Mouse (Mus musculus) liver, embryonic 16.5 days (tissue): ENCODE results near the gene C2cd2l. TPM values are rescaled to one million over a fixed set of nuclear protein-coding genes. Genes with fewer than 3 reads are reported as not detected.
"Not testable (repeated sequence)": the region's sequence is repeated elsewhere in the genome, so short reads cannot be mapped to it uniquely, and the experiment has no call there.

Experiments used
- ATAC-seq: fragments of 200-750 bp; cut with Nextera tagmentation; 2 replicates; pipeline ENCODE4 v1.8.0; 2017; ENCODE audit warnings: low read depth, mild to moderate bottlenecking, moderate number of reproducible peaks, moderate library complexity
- H3K27ac ChIP-seq: fragments of 300-500 bp; sonication (generic); 2 replicates; pipeline ENCODE4 v1.5.1; 2014; ENCODE audit warnings: mild to moderate bottlenecking, low read length
- H3K27me3 ChIP-seq: fragments of 300-500 bp; sonication (generic); 2 replicates; pipeline ENCODE4 v1.6.1; 2014; ENCODE audit warnings: low read depth, low read length, mixed read lengths; ENCODE audit not compliant: control insufficient read depth, insufficient read depth
- H3K36me3 ChIP-seq: fragments of 300-500 bp; sonication (generic); 2 replicates; pipeline ENCODE4 v1.6.1; 2014; ENCODE audit warnings: mild to moderate bottlenecking; ENCODE audit not compliant: control insufficient read depth, insufficient read depth
- H3K4me1 ChIP-seq: fragments of 300-500 bp; sonication (generic); 2 replicates; pipeline ENCODE4 v1.6.1; 2014; ENCODE audit warnings: low read depth, low read length, mixed read lengths; ENCODE audit not compliant: control insufficient read depth
- H3K4me2 ChIP-seq: fragments of 300-500 bp; sonication (generic); 2 replicates; pipeline ENCODE4 v1.6.1; 2014; ENCODE audit warnings: low read depth, low read length, mixed read lengths
- H3K4me3 ChIP-seq: fragments of 300-500 bp; sonication (generic); 2 replicates; pipeline ENCODE4 v1.5.1; 2014; ENCODE audit warnings: low read depth, mild to moderate bottlenecking, low read length
- H3K9ac ChIP-seq: fragments of 300-500 bp; sonication (generic); 2 replicates; pipeline ENCODE4 v1.6.1; 2014; ENCODE audit warnings: low read depth, low read length
- H3K9me3 ChIP-seq: fragments of 300-500 bp; sonication (generic); replicated peaks from 2 replicates; pipeline ENCODE4 v1.6.1; 2016; ENCODE audit warnings: low read length; ENCODE audit not compliant: control insufficient read depth
- WGBS: fragments of 180-500 bp; shearing (Covaris S2); extraction: QIAGEN DNeasy Blood & Tissue Kit; methylation state at CpG from one replicate; pipeline ENCODE4 v1.1.7; 2014; ENCODE audit not compliant: insufficient replicate concordance; 5-methylcytosine and 5-hydroxymethylcytosine counted together
- polyA plus RNA-seq: library from polyadenylated mRNA; unstranded; fragments of >200 nt; fragmentation: Nextera tagmentation; extraction: Ambion mirVana; gene quantifications from 2 replicates; pipeline ENCODE4 v1.2.1, GENCODE M21; 2015

C2cd2l gene
- polyA plus RNA-seq, 1 experiment from 2014 or later: 7.8 TPM

DNA sequence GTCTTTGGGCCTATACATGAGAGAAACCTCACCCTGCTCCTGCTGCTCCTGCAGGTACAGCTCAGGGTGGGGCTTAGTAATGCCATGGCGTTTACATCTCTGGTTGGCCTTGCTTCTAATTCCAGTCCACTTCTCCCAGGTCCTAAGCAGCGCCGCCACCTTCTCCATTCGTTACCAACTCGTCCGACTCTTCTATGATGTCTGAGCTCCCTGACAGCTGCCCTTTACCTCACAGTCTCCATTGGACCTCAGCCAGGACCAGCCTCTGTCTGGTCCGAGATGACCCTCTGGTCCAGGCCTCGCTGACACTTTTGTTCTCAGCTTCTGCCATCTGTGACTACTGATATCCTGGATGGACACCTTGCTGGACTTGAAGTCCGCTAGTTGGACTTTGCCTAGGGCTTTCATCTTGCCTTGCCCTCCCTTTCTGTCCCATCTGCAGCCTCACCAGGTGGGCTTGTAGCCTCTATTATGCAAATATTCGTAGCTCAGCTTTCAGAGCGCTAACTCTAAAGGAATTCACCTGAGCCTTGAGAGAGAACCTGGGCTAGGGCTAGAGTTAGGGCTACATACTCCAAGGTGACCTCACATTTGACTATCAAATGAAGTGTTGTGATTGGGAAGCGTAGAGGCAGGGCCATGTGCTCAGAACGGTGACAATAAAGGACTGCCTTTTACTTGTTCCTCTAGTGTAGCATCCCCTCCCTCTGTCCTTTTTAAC lies 13.0 kb upstream of the C2cd2l start:
- ATAC-seq: no peak
- peak overlapping the region; percentile 61 for H3K4me2 ChIP-seq
- peaks cover 54% of the 10 kb centered on the region for H3K36me3 ChIP-seq

DNA sequence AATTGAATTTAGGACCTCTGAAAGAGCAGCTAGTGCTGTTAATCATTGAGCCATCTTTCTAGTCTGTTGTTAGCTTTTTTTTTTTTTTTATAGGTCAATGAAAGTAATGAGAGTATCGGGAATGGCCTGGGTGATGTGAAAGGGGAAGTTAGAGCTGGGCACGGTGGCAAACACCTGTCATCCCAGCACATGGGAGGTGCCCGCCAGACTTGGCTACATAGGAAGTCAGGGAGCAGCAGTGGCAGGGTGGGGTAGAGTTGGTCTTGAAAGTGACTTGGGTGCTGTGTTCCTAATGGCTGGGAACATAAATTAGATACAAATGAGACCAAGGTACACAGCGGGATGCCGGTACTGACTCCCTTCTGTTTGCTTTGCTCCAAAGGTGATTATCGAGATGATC lies 10.7 kb upstream of the C2cd2l start:
- Histone ChIP-seq H3K36me3 (peaks cover 35% of the 10 kb centered on the region), H3K4me2 (no peak overlapping the region), H3K9me3 (no peaks in the 10 kb centered on the region), H3K27ac (no peak overlapping the region), H3K27me3 (no peaks in the 10 kb centered on the region), H3K9ac (no peak overlapping the region), H3K4me3 (no peak overlapping the region), H3K4me1 (peaks cover 28% of the 10 kb centered on the region)
- ATAC-seq: no peak
- WGBS: 81% methylated on average over 6 of the region's 6 CpGs

More for the DNA sequence above, 13.0 kb upstream of the C2cd2l start:
- Histone ChIP-seq H3K27me3 (no peaks in the 10 kb centered on the region), H3K9ac (peak overlapping the region; percentile 52), H3K4me3 (peak overlapping the region; percentile 59), H3K9me3 (no peaks in the 10 kb centered on the region), H3K27ac (peak overlapping the region; percentile 88), H3K4me1 (peaks cover 28% of the 10 kb centered on the region)
- 93% methylated on average over 13 of the region's 13 CpGs for WGBS

- H3K27ac ChIP-seq: 0 out of 2 replicates have a peak overlapping the region, but pooled peaks have one; percentile 4
- ATAC-seq: no peak
- 86% methylated on average over 5 of the region's 5 CpGs for WGBS
These were observed 7.8 kb upstream of the C2cd2l start for GRCm38 (mm10) chr9:44327926-44328325.

DNA sequence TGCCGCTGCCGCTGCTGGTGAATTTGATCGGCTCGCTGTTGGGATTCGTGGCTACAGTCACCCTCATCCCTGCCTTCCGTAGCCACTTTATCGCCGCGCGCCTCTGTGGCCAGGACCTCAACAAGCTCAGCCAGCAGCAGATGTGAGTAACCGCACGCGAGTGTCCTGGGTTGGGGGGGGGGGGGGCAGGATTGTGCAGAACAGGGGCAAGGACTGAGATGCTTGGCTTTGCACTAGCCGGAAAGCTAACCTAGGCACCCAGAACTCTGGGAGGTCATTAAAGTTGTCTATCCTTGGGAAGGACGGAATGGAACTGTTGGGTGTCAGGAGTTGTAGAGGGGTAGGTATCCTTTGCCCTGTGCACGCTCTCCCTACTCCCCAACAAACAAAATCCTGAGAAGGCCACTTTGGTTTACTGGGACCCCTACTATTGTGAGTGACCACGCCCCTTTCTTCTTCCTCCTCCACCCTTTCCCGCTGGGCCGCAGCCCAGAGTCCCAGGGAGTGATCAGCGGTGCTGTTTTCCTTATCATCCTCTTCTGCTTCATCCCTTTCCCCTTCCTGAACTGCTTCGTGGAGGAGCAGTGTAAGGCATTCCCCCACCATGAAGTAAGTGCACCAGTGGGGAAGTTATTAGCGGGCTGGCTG lies 7.1 kb upstream of the C2cd2l start:
- Histone ChIP-seq H3K4me2 (peak overlapping the region; percentile 84), H3K27me3 (no peaks in the 10 kb centered on the region), H3K9me3 (no peaks in the 10 kb centered on the region), H3K4me3 (peak overlapping the region; percentile 72), H3K27ac (peak overlapping the region; percentile 73), H3K9ac (peak overlapping the region; percentile 86), H3K4me1 (peaks cover 18% of the 10 kb centered on the region), H3K36me3 (peaks cover 16% of the 10 kb centered on the region)
- WGBS: under 1% methylated on average over 22 of the region's 22 CpGs
- ATAC-seq: peak; percentile 37

More at GRCm38 (mm10) chr9:44327926-44328325, 7.8 kb upstream of the C2cd2l start:
- H3K36me3 ChIP-seq: peaks cover 21% of the 10 kb centered on the region
- no peaks in the 10 kb centered on the region for H3K9me3 ChIP-seq
- H3K4me2 ChIP-seq: peak overlapping the region; percentile 84
- peak overlapping the region; percentile 72 for H3K4me3 ChIP-seq
- no peaks in the 10 kb centered on the region for H3K27me3 ChIP-seq
- H3K4me1 ChIP-seq: peaks cover 19% of the 10 kb centered on the region
- H3K9ac ChIP-seq: peak overlapping the region; percentile 86; the same call in 1 of the 2 replicates

DNA sequence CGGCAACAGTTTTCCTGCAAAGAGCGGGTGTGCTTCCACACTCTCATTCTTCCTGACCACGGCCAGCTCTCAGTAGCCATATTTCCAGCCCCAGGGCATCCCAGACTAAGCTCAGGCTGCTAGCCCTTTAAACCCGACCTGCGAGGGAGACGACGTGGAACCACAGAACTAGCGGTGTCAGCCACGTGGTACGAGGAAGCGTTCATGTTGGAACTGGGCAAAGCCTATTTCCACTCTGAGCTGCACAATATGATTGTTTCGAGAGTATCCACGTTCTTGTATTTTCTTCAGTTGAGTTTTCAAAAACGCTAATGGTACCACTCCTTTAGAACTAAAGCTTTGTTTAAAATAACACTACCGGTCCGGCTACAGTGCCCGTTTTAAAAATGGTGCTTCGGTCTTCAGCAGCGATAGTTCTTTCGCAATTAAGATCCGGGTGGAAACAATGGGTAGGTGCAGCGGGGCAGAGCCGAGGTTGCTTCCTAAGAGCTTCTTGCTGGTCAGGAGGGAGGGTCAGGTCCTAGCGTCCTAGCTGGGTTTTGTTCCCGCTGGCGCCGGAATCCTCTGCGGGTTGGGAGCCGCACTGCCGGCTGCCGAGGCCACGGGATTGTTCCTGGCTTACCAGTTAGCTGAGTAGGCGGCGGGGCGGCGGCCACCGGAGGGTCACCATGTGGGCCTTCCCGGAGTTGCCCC lies 6.4 kb upstream of the C2cd2l start:
- Histone ChIP-seq H3K9ac (peak overlapping the region; percentile 86), H3K9me3 (no peaks in the 10 kb centered on the region), H3K4me1 (peaks cover 18% of the 10 kb centered on the region), H3K27me3 (no peaks in the 10 kb centered on the region), H3K36me3 (peaks cover 10% of the 10 kb centered on the region; the same call in 1 of the 2 replicates), H3K4me3 (peak overlapping the region; percentile 72), H3K27ac (peak overlapping the region; percentile 73), H3K4me2 (peak overlapping the region; percentile 84)
- peak; percentile 85 for ATAC-seq
- WGBS: 0% methylated on average over 38 of the region's 38 CpGs

DNA sequence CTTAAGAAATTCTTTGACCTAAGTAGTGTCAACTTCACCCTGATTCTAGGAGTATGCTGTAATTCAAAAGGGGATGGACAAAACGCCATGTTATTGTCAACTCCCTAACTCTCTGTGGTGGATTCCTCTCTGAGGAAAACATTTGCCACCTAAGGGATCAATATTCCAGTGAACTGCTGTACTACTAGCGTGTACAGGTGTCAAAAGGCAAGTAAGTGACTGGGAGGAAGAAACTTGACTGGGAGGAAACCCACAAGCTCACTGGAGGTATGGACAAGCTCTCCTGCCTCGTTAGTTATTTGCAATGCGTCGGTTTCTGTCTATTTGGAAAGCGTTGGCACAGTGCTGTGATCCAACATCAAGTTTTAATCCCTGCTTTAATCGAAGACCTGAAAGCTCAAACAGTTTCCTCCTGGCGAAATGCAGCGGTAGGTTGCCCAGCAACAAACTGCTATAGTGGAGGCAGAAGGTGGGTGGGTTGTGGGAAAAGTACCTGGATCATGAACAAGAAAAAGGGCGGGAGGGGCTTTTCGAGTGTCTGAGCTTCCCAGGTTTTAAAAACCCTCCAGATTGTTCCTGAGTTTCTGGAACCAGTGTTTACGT lies 5.8 kb upstream of the C2cd2l start, which contains the start of gene Dpagt1:
Dpagt1 (plus strand) TSS at position 252 of the 603 bp plus-strand sequence.
- 2% methylated on average over 12 of the region's 12 CpGs for WGBS
- Histone ChIP-seq H3K36me3 (peaks cover 9% of the 10 kb centered on the region; the same call in 1 of the 2 replicates), H3K9ac (peak within 1 kb of the TSS; percentile 86), H3K27ac (peak within 1 kb of the TSS; percentile 73), H3K4me2 (peak within 1 kb of the TSS; percentile 84), H3K4me3 (peak within 1 kb of the TSS; percentile 72), H3K4me1 (peaks cover 21% of the 10 kb centered on the region), H3K9me3 (no peaks in the 10 kb centered on the region), H3K27me3 (no peaks in the 10 kb centered on the region)
- no peak for ATAC-seq

- not testable (repeated sequence) for ATAC-seq, H3K9ac ChIP-seq, H3K4me3 ChIP-seq, H3K27ac ChIP-seq, H3K27me3 ChIP-seq, H3K9me3 ChIP-seq, H3K36me3 ChIP-seq
- 62% methylated on average over 7 of the region's 8 CpGs for WGBS
- H3K4me2 ChIP-seq: peak overlapping the region; percentile 84; the same call in 1 of the 2 replicates
- peaks cover 27% of the 10 kb centered on the region for H3K4me1 ChIP-seq
These were observed 5.1 kb upstream of the C2cd2l start for GRCm38 (mm10) chr9:44325032-44325767.

DNA sequence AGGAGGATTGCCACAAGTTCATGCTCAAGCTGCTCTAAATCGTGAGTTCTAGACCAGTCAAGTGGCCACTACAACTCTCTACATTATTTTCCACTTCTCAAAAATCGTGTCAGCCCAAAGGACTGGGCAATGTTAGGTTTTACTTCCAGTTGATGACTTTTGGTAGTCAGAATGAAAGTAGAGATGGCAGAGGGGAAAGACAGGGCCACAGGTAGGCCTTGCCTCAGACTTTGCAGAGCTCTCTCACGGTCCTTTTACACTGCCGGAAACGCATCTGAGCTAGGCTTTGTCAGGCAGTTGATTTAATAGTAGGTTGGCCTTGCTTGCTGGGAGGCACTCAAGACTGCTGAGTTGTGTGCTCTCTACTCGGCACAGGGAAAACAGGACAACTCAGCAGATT lies 4.1 kb upstream of the C2cd2l start:
- WGBS: 80% methylated on average over 6 of the region's 6 CpGs
- Histone ChIP-seq H3K36me3 (peaks cover 3% of the 10 kb centered on the region; the same call in 1 of the 2 replicates), H3K4me3 (no peak overlapping the region), H3K9me3 (no peaks in the 10 kb centered on the region), H3K27me3 (no peaks in the 10 kb centered on the region), H3K4me1 (peaks cover 29% of the 10 kb centered on the region), H3K4me2 (no peak overlapping the region), H3K9ac (no peak overlapping the region), H3K27ac (no peak overlapping the region)
- ATAC-seq: no peak
